Mouse (Mus musculus) hindbrain, embryonic 13.5 days (tissue): ENCODE measurements at regions not wholly inside any gene's neighbourhood (a gene's known extent, or its start where the extent isn't known, plus 50 kb on each side); places are given as distances from the start of the nearest gene placed in this dataset.

ENCODE experiments used
- ATAC-seq: fragments of 200-750 bp; cut with Nextera tagmentation; 2 replicates; pipeline ENCODE4 v1.8.0; 2017; ENCODE audit warnings: moderate TSS enrichment; ENCODE audit not compliant: low FRiP score
- H3K27ac ChIP-seq: fragments of 300-500 bp; sonication (generic); 2 replicates; pipeline ENCODE4 v1.5.1; 2015; ENCODE audit warnings: inconsistent platforms, mild to moderate bottlenecking, moderate library complexity
- H3K27me3 ChIP-seq: fragments of 300-500 bp; sonication (generic); 2 replicates; pipeline ENCODE4 v1.6.1; 2015; ENCODE audit warnings: mild to moderate bottlenecking, inconsistent platforms
- H3K36me3 ChIP-seq: fragments of 300-500 bp; sonication (generic); 2 replicates; pipeline ENCODE4 v1.6.1; 2015; ENCODE audit warnings: mild to moderate bottlenecking, inconsistent platforms
- H3K4me1 ChIP-seq: fragments of 300-500 bp; sonication (generic); replicated peaks from 2 replicates; pipeline ENCODE4 v1.6.1; 2015; ENCODE audit warnings: inconsistent platforms
- H3K4me2 ChIP-seq: fragments of 300-500 bp; sonication (generic); 2 replicates; pipeline ENCODE4 v1.6.1; 2015; ENCODE audit warnings: inconsistent platforms, mild to moderate bottlenecking, moderate library complexity
- H3K4me3 ChIP-seq: fragments of 300-500 bp; sonication (generic); 2 replicates; pipeline ENCODE4 v1.5.1; 2015; ENCODE audit warnings: mild to moderate bottlenecking, inconsistent platforms
- H3K9ac ChIP-seq: fragments of 300-500 bp; sonication (generic); 2 replicates; pipeline ENCODE4 v1.6.1; 2015; ENCODE audit warnings: mild to moderate bottlenecking, inconsistent platforms
- H3K9me3 ChIP-seq: fragments of 300-500 bp; sonication (generic); 2 replicates; pipeline ENCODE4 v1.6.1; 2016; ENCODE audit warnings: inconsistent platforms
- WGBS: fragments of 180-500 bp; shearing (Covaris S2); methylation state at CpG from one replicate; pipeline ENCODE4 v1.1.7; 2015; 5-methylcytosine and 5-hydroxymethylcytosine counted together

GRCm38 (mm10) chr1:190284138-190284537, 113.6 kb upstream of the Prox1 start:
- 78% methylated on average over 9 of the region's 9 CpGs for WGBS
- H3K4me1 ChIP-seq: peaks cover 44% of the 10 kb centered on the region
- no peaks in the 10 kb centered on the region for H3K36me3 ChIP-seq
- no peaks in the 10 kb centered on the region for H3K9me3 ChIP-seq
- no peak overlapping the region for H3K4me2 ChIP-seq
- H3K27me3 ChIP-seq: no peaks in the 10 kb centered on the region
- H3K4me3 ChIP-seq: no peak overlapping the region
- H3K9ac ChIP-seq: no peak overlapping the region
- no peak overlapping the region for H3K27ac ChIP-seq
- ATAC-seq: no peak

DNA sequence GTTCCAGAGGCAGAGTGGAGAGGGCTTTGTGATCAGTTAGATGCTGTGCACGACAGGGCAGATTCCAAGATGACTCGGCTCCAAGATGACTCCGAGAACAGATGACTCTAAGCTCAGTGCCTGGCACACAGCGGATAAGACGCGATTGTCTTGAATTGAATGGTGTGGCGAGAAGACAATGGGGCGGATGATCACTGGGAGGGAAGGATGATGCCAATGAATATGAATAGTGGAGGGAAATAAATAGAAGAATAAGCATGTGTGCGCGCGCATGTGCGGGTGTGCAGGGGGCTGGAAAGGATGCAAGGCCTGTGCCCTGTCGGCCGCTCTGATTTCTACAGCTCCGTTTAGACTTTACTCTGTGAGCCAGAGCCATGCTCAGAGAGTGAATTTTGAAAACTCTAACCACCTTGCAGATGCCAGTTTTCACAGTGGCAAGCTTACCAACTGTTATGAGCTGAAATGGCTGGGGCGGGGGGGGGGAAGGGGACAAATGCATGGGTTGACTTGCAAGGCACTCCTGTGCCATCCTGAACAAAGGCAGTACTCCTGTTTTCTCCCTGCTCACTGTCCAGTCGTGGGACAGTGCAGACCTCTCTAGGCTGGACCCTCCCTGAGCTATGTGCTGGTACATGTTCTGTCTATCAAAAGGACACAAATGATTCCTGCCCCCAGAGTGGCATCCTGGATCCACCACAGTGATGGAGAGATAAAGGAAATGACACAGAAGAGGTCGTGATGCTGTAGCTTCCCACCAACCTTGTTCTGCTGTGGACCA, 109.8 kb upstream of the Prox1 start:
- Histone ChIP-seq H3K27me3 (no peaks in the 10 kb centered on the region), H3K4me1 (peaks cover 25% of the 10 kb centered on the region), H3K9me3 (no peaks in the 10 kb centered on the region), H3K4me3 (no peak overlapping the region), H3K4me2 (no peak overlapping the region), H3K9ac (no peak overlapping the region), H3K27ac (no peak overlapping the region), H3K36me3 (no peaks in the 10 kb centered on the region)
- 46% methylated on average over 18 of the region's 18 CpGs for WGBS
- 0 out of 2 replicates have a peak, but pooled peaks have one; percentile 28 for ATAC-seq

GRCm38 (mm10) chr1:190274911-190275310, 104.4 kb upstream of the Prox1 start:
- Histone ChIP-seq H3K9me3 (no peaks in the 10 kb centered on the region), H3K36me3 (no peaks in the 10 kb centered on the region), H3K4me2 (no peak overlapping the region), H3K27ac (no peak overlapping the region), H3K9ac (no peak overlapping the region), H3K27me3 (no peaks in the 10 kb centered on the region), H3K4me3 (no peak overlapping the region), H3K4me1 (peaks cover 1% of the 10 kb centered on the region; the same call in 1 of the 2 replicates)
- ATAC-seq: no peak
- 74% methylated on average over 6 of the region's 6 CpGs for WGBS

DNA sequence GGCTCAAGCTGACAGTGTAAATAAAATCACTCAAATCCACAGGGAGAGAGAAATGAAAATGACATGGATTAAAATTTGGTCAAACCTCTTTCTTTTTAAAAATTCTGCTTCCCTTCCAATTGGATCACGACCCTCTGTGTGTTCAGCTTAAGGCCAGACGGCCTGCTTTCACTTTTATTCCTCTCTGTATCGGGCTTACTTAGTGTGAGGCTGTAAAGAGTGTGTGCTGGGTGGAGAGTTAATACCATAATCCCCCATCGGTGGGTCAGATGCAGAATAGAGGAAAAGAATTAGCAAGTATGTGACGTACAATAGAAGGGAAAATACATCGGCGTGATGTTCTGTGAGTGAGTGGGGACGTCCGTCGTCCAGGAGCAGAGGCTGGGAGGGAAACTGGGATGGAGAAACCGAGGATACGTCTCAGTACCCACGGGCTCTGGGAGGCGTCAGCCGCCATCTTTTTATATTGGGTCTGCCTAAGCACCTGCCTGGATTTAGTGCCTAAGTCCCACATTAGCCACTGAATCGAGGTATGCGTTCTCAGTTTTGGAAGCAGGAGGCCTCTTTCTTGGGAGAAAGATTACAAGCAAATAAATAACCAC, 100.4 kb upstream of the Prox1 start:
- ATAC-seq: no peak
- Histone ChIP-seq H3K4me3 (no peak overlapping the region), H3K27ac (no peak overlapping the region), H3K9me3 (no peaks in the 10 kb centered on the region), H3K9ac (no peak overlapping the region), H3K36me3 (no peaks in the 10 kb centered on the region), H3K4me2 (no peak overlapping the region), H3K4me1 (no peaks in the 10 kb centered on the region), H3K27me3 (no peaks in the 10 kb centered on the region)
- WGBS: 84% methylated on average over 17 of the region's 17 CpGs

DNA sequence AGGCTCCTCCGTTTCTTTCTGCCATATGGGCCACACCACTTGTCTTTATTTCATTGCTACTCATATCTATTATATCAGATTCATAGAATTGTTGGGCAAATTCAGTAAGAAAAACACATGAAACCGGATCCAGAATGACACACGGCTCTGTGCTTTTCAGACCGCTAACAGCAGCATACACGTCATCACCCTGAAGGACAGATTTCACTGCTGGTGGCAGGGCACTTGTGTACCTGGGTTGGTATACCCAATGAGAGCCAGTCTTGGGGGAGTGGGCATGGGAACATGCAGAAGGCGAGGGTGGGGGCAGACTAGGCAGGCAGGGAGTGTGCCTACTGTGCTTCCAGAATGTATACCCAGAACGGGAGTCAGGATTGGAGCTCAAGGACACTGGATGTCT, 98.7 kb upstream of the Prox1 start:
- Histone ChIP-seq H3K27ac (no peak overlapping the region), H3K36me3 (no peaks in the 10 kb centered on the region), H3K4me1 (no peaks in the 10 kb centered on the region; the same call in 1 of the 2 replicates), H3K4me3 (no peak overlapping the region), H3K9me3 (no peaks in the 10 kb centered on the region), H3K4me2 (no peak overlapping the region), H3K9ac (no peak overlapping the region), H3K27me3 (0 out of 2 replicates have a peak, but pooled peaks cover 2% of the 10 kb centered on the region)
- ATAC-seq: no peak
- WGBS: 87% methylated on average over 7 of the region's 7 CpGs

DNA sequence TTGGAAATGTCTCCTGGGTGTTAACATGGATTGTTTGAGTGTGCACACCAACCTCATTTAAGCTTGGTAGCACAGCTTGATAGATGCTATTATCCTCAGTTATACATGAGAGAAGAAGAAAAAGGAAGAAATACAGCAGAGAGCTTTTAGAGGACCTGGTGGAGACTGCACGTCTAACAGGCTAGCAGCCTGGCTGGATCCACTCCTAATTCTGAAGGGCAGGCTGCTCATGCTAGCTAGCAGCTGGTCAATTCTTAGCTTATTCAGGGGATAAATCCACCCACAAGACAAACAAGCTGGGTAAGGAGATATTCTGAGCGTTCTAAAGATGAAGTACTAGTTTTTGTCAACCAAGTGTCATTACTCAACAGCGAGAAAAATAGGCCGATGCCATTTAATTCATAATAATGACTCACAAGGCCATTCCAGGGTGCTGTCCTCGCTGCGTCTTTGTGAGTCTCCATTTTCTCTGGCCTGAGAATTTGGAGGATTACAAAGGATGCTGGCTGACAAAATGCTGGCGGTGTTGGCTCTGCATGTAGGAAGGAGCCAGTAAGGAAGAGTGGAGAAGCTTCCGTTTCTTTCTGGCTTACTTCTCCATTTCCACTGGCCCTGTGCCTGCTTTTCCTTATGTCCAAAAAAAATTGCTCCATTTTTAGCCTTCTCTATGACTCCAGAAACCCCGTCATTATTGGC, 94.7 kb upstream of the Prox1 start:
- Histone ChIP-seq H3K36me3 (no peaks in the 10 kb centered on the region), H3K4me1 (peaks cover 6% of the 10 kb centered on the region; the same call in 1 of the 2 replicates), H3K27me3 (0 out of 2 replicates have a peak, but pooled peaks cover 2% of the 10 kb centered on the region), H3K9ac (no peak overlapping the region), H3K27ac (no peak overlapping the region), H3K9me3 (no peaks in the 10 kb centered on the region), H3K4me3 (no peak overlapping the region), H3K4me2 (no peak overlapping the region)
- WGBS: 77% methylated on average over 9 of the region's 9 CpGs
- no peak for ATAC-seq

- no peaks in the 10 kb centered on the region for H3K36me3 ChIP-seq
- H3K4me1 ChIP-seq: peaks cover 6% of the 10 kb centered on the region; the same call in 1 of the 2 replicates
- no peaks in the 10 kb centered on the region for H3K9me3 ChIP-seq
- 70% methylated on average over 8 of the region's 8 CpGs for WGBS
- no peak for ATAC-seq
- H3K27me3 ChIP-seq: 0 out of 2 replicates have a peak, but pooled peaks cover 2% of the 10 kb centered on the region
- no peak overlapping the region for H3K4me2 ChIP-seq
- no peak overlapping the region for H3K27ac ChIP-seq
- H3K4me3 ChIP-seq: no peak overlapping the region
- H3K9ac ChIP-seq: no peak overlapping the region
Measured at GRCm38 (mm10) chr1:190264501-190264900, 94.0 kb upstream of the Prox1 start.

DNA sequence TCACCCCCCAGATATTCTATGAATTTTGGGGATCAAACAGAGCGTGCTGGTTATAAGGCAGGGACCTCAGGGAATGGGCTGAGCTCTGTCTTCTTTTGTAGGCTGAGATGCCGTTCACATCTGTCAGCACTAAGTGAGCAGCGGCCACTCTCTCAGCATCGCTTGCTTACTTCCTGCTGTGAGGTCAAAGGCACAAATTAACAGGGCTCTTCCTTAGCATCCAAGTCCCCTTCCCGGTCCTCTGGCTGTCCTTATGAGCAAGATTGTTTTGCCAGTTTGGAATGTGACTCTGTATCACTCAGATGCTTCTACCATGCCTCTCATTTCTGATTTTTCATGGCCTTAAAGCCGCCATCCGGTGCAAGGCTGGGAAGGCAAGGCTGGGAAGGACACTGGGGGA, 93.1 kb upstream of the Prox1 start:
- H3K9me3 ChIP-seq: no peaks in the 10 kb centered on the region
- H3K36me3 ChIP-seq: no peaks in the 10 kb centered on the region
- H3K4me1 ChIP-seq: peaks cover 6% of the 10 kb centered on the region; the same call in 1 of the 2 replicates
- H3K27ac ChIP-seq: no peak overlapping the region
- peaks cover 2% of the 10 kb centered on the region; the same call in 1 of the 2 replicates for H3K27me3 ChIP-seq
- ATAC-seq: no peak
- no peak overlapping the region for H3K4me3 ChIP-seq
- H3K9ac ChIP-seq: no peak overlapping the region
- no peak overlapping the region for H3K4me2 ChIP-seq
- 41% methylated on average over 7 of the region's 7 CpGs for WGBS

GRCm38 (mm10) chr1:190259576-190259975, 89.1 kb upstream of the Prox1 start:
- no peak overlapping the region for H3K4me3 ChIP-seq
- no peaks in the 10 kb centered on the region for H3K9me3 ChIP-seq
- peaks cover 6% of the 10 kb centered on the region; the same call in 1 of the 2 replicates for H3K4me1 ChIP-seq
- WGBS: 80% methylated on average over 13 of the region's 13 CpGs
- no peak overlapping the region for H3K4me2 ChIP-seq
- H3K27ac ChIP-seq: no peak overlapping the region
- H3K9ac ChIP-seq: no peak overlapping the region
- no peaks in the 10 kb centered on the region; the same call in 1 of the 2 replicates for H3K27me3 ChIP-seq
- no peak for ATAC-seq
- H3K36me3 ChIP-seq: no peaks in the 10 kb centered on the region

DNA sequence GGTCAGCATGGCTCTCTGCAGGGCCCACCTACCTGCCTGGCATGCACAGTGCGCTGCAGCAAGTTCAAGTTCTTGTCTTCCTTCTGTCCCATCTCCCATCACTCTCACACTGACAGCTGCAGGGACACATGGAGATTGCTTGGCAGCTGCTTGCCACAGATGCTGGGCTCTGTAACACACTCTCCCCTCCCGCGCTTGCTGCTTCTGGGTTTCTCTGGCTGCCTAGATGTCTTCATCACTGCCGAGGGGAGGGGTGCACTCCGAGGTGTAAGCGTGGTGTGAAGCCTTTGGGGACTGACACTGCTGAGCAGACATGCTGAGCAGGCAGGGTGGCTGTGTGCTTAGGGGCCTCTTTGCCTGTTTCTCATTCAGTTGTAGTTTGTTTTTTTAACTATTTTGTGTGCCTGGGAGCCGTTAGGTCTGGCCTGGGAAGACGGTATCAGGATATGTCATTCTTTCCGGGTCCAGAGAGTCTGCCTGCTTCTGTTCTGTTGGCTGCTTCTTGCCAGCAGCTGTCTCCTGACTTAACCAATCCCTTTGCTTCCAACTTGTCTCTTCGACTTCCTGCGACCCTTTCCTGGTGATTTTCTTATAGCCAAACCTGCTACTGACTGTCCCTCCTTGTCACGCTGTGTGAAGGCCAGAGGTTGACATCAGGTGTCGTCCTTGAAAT, 80.2 kb upstream of the Prox1 start:
- no peak overlapping the region; the same call in none of the 2 replicates for H3K9ac ChIP-seq
- 61% methylated on average over 13 of the region's 13 CpGs for WGBS
- 0 out of 2 replicates have a peak, but pooled peaks have one; percentile 17 for ATAC-seq

GRCm38 (mm10) chr1:190242526-190242925, 72.0 kb upstream of the Prox1 start:
- Histone ChIP-seq H3K27ac (no peak overlapping the region), H3K4me2 (no peak overlapping the region), H3K4me1 (no peaks in the 10 kb centered on the region), H3K27me3 (no peaks in the 10 kb centered on the region), H3K36me3 (no peaks in the 10 kb centered on the region), H3K4me3 (no peak overlapping the region), H3K9ac (no peak overlapping the region), H3K9me3 (no peaks in the 10 kb centered on the region)
- no peak for ATAC-seq
- WGBS: 93% methylated on average over 7 of the region's 7 CpGs

More for the DNA sequence above, 80.2 kb upstream of the Prox1 start:
- Histone ChIP-seq H3K4me1 (peaks cover 7% of the 10 kb centered on the region), H3K27ac (no peak overlapping the region), H3K27me3 (no peaks in the 10 kb centered on the region; the same call in 1 of the 2 replicates), H3K4me2 (no peak overlapping the region), H3K9me3 (peaks cover 10% of the 10 kb centered on the region), H3K4me3 (no peak overlapping the region), H3K36me3 (no peaks in the 10 kb centered on the region)

DNA sequence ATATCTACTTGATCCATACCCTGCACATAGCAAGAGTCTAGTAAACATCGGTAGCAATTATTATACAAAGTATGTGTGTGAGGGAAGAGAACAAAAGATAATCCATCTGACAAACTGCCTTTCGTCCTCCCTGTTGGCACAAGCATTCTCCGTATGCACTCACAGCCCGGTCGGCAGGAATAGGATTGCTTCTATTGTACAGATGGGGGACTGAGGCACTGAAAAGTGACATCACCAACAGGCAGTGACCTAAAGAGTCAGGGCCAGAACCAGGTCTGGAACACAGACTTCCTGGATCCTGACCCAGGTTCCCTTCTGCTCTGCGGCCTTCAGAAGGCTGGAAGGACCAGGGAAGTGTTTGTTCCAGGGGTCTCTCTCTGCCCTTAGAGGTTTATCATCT, 69.3 kb upstream of the Prox1 start:
- Histone ChIP-seq H3K4me2 (no peak overlapping the region), H3K27me3 (no peaks in the 10 kb centered on the region), H3K9me3 (no peaks in the 10 kb centered on the region), H3K36me3 (no peaks in the 10 kb centered on the region), H3K27ac (no peak overlapping the region), H3K9ac (no peak overlapping the region), H3K4me1 (no peaks in the 10 kb centered on the region), H3K4me3 (no peak overlapping the region)
- ATAC-seq: no peak
- 76% methylated on average over 6 of the region's 6 CpGs for WGBS
